Mouse (Mus musculus) right cerebral cortex, adult 2 months (tissue): ENCODE results near the gene Arl5c.
A peak's percentile ranks its signal among the peaks of the same experiment; 100 is the strongest.

Experiments
- DNase-seq, 2 experiments: peaks; one replicate each; pipeline ENCODE4 v3.0.0; 2021 to 2022; ENCODE audit warnings: low spot score in 2 of 2

The Arl5c gene

DNA sequence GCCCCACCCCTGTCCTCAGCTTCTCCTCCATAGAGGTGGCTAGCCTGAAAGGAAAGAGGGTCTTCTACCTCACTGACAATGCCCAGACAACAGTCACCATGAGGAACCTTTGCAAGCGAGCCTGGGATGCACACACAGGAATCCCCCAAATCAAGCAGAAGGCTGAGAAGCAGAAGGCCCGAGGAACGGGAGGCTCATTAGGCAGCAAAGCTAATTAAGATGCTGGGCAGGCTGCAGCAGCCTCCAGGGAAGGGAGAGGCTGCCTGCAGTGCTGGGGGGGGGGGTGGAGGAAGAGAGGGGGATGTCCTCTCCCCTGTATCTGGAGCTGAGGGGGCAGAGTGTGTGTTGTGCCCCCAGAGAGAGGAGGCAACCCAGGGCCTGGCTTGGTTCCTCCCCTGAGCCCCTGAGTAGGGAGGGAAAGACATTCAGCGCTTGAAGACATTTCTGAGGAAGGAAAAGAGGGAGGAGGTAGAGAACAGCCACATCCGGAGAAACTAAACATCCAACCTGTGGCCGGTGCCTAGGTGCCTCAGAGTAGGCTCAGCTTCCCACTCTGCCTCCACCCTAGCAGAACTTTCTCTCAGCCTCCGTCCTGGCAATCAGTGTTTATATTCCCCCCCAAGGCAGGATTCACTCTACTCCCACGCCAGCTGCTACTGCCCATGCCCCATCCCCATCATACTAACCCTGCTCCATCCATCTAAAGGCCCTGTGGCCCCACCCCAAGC is 24.1 kb upstream of the Arl5c start:
- peak in 1 of 2 experiments; percentile 44 for DNase-seq

DNA sequence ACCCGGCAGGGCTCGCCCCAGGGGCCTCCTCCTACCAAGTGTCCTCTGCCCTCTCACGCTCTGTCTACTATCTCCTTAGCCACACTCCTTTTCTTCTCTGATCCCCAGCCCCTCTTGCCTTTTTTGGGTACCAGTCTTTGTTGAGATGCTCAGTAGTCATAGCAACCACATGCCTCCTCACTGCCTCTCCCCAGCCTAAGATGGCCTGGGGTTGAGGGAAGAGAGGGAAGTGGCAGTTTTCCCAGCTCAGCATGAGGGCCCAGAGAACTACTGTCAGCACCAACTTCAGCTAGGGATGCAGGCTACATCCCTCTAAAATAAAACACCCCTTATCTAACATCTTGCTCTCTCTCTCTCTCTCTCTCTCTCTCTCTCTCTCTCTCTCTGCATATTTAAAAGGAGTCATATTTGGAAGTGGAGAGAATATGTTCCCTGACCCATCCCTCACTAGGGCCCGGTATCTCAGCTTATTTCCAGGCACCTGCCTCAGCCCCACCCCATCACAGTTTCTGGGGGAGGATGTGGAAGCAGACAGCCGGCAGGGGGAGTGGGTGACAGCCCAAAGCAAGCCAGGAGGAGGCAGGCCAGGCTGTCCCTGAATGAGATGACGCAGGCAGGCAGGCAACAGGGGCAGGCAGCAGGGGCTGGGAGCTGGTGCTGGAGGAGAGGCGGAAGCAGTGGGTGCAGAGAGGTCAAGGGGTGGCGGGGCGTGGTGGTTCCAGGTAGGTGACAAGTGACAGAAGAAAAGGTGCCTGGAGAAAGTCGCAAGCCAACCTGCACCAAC is 23.1 kb upstream of the Arl5c start:
- DNase-seq: peak; percentile 83 to 84

DNA sequence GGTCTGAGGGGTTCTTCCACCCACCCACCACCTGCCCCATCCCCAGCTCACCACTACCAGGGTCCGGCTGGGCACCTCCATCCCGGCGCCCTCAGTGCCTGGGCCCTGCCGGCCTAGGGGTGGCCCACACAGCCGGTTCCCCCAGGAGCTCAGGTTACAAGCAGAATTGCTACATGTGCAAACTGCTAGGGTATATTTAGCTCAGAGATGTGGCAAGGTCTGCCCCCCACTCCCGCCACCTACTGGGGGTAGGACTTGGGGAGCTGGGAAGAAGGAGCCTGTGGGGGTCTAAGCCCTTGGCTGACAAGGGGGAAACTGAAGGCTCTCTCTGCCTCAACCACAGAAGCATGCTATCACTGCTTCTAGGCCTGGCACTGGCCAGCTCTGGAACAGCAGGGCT is 22.2 kb upstream of the Arl5c start:
- DNase-seq: no peak

DNA sequence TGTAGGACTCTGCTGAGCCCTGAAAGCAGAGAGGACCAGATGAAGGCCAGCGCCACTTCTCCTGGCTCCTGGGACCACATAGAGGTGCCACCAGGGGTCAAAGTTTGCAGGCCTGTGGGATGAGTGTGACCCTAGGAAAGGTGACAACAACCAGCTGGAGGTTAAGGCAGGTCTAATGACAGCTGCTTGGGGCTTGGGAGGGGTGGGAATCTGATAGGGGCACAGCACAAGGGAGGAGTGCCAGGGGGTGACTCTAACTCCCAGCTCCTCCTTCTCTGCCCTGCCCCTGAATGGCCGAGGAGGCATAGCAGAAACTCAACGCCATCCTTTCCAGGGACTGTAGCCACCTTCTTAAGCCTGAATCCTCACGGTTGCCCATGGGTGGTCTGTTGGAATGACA is 20.8 kb upstream of the Arl5c start:
- DNase-seq: no peak

DNA sequence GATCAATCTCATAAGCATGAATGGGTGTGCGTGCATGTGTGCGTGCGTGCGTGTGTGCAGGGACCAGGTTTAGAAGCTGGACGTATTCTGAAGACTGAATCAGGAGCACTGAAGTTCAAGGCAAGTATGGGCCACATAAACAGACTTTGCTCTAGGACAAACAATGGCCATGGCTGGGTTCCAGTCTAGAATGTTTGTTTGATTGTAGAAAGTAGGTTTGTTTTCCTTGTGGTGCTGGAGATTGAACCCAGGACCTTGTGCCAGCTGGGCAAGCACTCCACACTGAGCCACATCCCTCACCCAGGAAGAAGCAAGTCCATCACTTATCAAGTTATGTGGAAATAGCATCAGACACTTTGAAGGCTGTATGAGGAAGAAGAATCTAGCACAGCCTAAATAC is 20.2 kb upstream of the Arl5c start:
- no peak for DNase-seq

DNA sequence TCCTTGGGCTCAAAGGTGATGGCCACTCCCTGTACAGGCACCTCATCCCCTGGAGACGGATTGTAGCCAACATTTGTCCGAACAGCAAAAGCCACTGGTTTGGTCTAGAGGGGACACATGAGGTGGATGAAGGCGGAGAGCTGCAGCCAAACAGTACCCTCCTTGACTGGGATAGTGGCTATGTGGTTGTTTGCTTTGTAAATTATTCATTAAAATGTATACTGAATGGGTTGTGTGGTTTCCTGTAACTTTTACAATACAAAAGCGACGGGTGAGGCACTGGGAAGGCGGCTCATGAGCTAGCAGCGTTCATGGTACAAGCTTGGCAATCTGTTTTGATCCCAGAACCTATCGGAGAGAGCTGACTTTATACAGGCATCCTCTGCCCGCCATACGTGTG is 16.9 kb upstream of the Arl5c start:
- DNase-seq: no peak

DNA sequence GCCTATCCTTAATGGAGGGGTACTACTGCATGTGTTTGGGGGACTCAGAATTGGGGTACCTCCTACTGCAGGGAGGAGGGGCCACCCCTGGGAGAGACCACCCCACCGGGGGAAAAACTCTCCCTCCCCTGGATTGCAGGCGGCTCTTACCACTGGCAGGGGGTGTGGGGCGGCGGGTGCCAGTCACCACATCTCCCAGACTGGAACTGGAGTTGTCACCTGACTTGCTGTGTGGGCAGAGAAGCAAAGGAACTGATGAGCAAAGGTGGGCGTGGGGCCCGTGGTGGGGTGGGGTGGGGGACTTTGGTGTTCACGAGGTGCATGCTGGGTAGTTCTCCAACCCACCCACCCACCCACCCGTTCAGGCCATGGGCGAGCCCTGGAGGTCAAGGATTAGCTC is 15.7 kb upstream of the Arl5c start:
- peak in 1 of 2 experiments; percentile 66 for DNase-seq

DNA sequence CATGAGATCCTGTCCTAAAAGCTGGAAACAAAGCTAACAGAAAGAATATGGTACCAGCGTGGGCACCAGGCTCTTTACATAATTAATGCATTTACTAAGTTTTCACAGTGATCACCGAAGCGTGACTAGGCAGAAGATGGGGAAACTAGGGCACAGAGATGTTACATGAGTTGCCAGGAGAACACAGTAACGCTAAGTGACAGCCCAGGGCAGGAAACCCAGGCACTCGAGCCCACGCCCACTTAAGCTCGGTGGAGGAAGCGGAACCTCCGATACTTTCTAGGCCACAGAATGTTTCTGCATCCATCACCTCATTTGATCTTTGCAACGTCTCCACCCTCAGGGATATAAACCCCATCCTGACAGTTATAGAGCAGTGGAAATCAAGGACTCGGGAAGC is 12.1 kb upstream of the Arl5c start:
- DNase-seq: peak in 1 of 2 experiments; percentile 45

DNA sequence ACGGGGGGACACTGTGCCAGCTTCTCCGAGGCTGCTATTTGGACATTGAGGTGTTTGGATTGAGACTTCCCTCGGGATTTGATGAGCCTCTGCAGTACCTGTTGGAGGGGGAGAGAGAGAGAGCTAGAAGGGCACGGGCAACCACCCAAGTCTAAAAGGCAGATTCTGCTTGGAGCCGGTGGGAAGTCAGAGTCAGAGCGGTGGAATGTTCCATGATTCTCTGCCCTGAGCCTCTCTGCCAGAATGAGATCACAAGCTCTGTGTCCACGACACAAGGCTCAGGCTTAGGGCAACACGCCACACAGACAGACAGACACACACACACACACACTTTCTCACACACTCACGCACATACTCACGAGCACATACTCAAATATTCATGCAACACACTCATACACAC is 9.7 kb upstream of the Arl5c start:
- DNase-seq: no peak

DNA sequence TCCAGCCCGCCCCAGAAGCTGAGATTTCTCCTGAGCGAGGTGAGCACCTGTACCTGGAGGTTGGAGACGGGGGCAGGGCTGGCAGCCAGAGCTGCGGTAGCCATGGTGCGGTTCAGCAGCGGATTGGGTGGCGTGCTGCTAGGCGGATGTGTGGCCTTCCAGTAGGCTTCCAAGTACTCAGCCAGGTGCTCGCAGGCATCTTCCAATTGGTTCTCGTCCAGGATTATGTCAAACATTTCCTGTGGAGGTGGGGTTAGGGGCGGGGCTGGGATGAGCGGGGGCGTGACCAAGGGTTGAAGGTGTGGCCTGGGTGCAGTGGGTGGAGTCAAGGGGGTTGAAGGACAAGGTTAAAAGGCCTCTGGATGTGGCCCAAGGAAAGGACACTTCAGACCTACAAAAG is 9.1 kb upstream of the Arl5c start:
- peak in 1 of 2 experiments; percentile 12 for DNase-seq

DNA sequence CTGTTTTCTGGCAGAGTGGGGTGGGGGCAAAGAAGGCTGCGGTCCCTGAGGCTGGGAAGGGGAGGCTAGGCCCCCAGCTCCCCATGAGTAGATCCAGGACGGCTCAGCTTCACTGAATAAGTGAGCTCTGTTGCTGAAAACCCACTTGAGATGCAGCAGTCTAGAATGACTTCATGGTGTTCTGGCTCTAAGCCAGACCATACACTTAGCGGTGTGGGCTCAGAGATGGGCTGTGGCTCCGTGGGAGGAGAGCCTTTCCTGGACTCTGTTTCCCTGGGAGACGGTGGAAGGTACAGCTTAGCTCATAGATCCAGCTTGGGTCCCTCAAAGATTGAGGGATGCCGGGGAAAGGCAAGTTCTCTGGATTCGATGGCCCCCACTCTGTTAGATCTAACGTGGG is 8.2 kb upstream of the Arl5c start:
- DNase-seq: peak; percentile 68 to 77

DNA sequence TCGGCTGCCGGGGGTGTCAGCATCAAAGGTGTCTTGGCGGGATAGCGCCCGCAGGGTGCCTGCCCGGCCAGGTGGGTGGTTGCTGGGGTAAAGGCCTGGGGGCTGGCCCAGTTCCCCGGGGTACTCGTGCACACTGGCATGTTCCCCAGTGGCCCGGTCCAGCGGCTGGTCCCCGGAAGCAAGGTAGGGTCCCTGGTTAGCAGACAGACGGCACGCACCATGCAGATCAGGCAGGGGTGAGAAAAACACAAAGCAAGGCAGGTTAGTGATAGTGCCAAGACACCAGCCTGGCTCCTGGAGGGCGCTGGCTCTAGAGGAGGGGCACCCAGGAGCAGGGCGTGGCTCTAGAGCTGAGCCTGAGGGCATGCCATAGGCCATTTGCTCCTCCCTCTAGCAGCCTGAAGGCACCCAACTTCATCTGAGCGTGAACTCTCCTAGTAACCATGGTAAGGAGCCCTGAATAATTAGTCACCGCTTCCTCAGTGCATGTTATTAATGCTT is 7.2 kb upstream of the Arl5c start:
- DNase-seq: peak in 1 of 2 experiments; percentile 10

DNA sequence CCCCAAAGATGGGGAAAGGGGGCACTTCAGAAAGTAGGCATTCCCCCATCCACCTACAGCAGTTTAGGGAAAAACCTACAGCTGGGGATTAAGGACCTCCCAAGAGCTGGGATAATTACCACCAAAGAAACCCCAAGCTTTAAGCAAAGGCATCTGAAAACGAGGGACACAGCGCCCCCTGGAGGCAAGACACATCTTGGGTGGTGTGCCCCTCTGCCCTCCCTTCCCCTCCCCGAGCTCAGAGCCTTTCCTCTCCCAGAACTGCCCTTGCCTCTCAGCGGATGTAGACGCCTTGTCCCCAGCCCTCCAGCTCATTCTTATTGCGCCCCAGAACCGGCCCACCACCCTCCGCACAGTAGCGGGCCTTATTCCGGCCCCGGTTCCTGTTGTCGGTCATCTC is 6.6 kb upstream of the Arl5c start:
- DNase-seq: peak; percentile 75

DNA sequence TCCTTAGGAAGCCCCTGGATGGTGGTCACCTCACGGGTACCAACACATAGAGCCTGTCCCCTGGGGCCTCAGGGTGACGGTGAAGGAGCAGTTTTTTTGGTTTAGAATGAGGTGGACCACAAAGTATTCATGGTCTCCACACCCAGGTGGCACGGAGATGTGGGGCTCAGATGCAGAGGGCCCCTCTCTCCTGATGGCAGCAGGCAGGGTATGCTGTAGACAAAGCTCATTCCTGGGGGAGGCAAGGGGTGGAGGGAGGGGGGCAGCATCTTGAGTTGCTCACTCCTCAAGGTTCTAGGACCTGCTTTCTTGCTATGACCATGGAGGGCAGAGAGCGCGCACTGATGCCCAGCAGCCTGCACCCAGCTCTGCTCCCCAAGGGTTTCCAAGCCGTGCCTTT is 6.0 kb upstream of the Arl5c start:
- no peak for DNase-seq

DNA sequence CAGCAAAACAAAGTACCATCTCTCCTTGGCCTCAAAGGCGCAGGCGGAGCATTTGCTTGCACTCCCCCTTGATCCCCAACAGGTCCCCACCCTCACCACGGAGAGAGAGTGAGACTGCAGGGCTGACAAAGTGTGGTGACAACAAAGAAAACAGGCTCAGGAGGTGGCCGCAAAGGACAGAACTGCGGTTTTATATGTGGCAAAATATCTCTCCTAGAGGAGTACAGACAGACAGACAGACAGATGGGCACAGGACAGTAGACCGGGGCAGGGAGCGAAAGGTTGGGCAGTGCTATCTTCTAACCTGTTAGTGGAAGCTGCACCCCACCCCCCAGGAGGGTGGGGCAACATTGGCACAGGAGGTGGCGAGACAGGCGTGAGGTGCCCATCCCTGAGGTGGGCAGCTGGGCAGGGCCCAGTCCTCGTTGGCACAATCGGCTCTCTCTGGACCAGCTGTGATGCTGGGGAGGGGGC is 5.4 kb upstream of the Arl5c start:
- DNase-seq: no peak

DNA sequence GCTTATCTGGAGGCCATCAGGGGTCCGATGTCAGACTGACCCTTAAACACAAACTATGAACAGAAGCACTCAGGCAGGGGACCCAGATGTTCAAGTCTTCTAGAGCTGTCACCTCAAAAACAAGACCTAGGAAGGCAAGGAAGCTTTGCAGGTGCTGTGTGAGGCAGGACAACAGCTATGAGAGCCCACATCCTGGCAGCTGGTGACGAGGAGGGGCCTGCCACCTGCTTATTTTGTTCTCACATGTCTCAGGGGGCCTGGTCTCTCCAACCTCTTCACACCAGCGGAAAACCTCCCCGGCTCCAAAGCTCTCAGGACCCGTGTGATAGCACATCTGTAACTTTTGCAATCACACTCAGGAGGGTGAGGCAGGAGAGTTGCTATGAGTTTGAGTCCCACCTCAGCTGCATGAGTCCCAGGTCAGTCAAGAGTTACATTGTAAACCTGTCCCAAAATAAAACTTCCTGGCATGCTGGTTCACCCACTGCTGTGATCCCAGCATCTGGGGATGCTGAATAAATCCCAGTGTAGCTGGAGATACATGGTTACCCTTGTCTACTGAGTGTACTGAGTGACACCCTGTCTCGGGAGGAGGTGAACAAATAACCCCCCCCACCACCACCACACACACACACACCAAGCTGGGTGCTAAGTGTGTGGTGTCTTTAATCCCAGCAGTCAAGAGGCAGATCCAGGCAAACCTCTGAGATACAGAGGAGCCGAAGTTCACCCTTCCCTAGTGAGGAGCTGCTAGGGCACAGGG is 4.6 kb upstream of the Arl5c start:
- no peak for DNase-seq

DNA sequence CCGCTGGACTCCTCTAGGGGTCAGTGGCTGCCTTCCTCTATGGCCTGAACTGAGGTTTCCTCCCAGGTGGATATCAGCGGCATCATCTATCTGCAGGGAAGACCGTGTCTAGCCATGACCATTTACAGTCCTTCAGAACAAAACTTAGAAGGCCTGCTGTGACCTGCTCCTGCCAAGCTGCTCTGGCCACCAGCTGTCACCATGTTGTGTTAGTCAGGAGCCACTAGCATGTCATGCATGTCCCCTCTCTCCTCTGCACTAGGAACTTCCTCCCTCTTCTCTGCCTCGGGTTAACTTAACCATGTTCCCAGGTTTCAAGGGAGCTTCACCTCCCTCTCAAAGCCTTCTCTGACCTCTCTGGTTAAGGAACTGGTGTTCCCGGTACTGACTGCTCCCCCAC is 3.8 kb upstream of the Arl5c start:
- no peak for DNase-seq

DNA sequence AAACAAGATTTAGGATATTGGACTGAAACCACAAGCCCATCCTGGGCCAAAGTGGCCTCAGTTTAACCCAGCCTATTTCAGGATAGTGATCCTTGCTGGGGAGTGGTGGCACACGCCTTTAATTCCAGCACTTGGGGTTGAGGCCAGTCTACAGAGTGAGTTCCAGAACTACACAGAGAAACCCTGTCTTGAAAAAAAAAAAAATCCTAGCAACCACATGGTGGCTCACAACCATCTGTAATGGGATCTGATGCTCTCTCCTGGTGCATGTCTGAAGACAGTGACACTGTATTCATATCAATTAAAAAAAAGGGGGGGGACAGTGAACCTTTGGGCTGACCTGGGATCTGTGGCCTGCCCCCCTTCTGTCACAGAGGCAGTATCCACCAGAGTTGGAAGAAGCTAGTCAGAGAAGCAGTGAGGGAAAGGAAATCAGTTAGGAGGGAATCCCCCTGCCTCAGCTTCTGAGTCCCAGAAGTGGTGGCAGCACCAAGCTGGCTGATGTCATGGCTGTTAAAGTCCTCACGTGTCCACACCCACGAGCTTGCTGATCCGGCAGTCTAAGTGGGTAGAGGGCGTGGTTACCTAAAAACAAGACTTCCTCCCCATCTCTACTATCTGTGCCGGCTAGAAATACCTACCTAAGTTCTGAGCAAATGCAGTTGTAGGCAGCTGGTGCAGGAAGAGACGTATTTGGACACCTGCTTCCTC is 3.1 kb upstream of the Arl5c start:
- peak in 1 of 2 experiments; percentile 45 for DNase-seq

DNA sequence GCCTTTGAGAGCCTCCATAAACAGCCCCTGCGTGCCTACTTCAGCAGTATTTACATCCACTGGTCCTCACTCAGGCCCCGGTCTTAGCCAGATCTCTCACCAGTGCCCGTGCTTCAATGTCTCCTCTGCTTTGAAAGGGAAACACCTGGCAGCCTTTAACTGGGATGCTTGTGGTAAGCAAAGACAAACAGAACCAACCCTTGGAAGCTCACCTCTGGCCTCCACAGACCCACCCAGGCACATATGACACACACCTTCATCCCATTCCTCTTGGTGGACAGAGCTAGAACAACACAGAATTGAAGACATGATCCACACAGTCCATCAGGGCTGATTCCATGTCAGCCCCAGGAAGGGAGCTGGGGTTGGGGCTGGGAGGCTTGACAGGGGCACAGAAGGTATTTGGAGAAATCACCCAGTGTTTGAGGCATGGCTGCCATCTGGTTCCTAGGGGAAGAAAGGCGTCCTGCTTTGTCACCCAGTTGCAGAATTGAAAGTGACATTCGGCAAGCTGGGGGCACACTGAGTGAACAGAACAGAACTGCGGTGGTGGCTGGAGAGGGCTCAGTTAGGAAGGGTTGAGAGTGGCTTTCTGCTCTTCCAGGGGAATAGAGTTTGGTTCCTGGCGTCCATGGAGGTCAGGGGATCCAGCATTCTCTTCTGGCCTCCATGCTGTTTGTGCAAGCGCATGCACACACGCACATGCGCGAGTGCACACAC is 2.3 kb upstream of the Arl5c start:
- peak in 1 of 2 experiments; percentile 16 for DNase-seq

DNA sequence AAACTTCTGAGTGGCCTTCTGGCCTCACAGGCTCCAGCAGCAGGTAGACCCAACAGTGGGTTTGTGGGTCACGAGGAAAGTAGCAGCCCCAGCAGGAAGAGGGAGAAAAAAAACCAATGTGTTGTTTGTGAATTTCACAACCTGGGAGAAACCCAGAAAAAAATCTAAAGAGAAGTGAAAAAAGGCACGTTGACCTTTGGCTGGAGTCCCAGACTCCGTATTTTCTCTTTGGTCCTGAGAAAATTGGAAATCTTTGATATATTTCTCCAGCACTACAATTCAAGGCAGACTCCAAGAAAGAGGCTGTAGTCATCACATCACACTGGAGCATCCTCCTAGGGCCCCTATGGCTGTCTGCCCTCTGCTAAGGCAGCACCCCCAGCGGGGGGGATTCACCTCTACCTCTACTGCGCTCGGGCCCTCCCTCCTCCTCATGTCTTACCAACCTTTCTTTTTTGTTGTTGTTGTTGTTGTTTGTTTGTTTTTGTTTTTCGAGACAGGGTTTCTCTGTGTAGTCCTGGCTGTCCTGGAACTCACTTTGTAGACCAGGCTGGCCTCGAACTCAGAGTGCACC is 1.5 kb upstream of the Arl5c start:
- DNase-seq: no peak

DNA sequence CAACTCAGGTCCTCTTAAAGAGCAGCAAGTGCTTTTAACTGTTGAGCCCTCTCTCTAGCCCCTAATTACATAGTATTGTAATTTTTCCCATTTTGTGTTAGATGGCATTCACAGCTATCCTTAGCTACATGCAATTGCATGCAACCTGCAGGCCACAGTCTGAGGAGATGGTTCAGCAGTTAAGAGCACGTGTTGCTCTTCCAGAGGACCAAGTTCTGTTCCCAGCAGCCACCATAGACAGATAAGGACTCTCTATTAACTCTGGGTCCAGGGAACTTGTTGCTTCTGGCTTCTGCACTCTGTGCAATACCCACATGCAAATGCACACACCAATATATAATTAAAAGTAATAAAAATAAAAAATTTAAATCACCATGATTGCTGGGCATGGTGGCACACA is 710 bp upstream of the Arl5c start:
- DNase-seq: no peak
